Mouse (Mus musculus): ENCODE data around the gene Ank. TPM values are rescaled to one million over a fixed set of nuclear protein-coding genes. Genes with fewer than 3 reads are reported as not detected.
A peak's percentile ranks its signal among the peaks of the same experiment; 100 is the strongest.

Gene Ank
- total and polyA plus RNA-seq, 3 experiments = 176 to 225 (median 196) TPM

DNA sequence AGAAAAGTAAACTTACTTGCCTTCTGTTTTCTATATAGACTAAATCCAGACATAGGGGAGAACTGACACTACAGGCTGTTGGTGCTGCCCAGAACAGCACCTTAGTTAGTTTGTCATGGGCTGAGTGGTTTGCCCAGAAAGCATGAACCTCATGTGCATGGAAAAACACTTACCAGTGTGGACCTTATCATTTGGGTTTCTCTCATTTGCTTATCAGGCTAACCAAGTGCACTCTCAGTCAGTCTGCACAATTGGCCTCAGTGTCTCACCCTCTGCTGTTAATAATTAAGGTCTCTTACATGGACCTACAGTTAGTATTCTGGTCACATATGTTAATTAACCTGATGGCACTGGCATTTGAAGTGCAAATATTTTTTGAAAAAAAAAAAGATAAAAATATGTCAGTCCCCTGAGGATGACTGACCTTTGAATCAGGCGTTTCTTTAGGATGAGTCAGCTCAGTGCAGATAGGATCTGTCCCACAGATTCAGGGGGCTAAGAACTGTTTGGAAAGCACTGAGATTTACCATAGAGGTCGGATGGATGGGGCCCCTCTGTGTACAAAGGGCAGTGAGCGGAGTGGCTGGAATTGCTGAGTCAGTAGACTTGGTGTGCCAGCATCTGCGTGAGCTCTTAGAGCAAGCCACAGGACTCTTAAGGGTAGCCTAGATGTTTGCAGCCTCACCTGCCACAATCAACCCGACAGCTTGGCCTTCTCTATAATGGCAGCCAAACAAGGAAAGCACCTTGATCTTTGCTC, 39.8 kb downstream of the Ank start:
- Histone ChIP-seq H3K36me3 (ENCODE audit: control insufficient read depth, insufficient read depth, low read length) (peaks cover 14% of the 10 kb centered on the region), H3K4me1 (ENCODE audit: control insufficient read depth, insufficient read depth, low read length) (peaks cover 20% of the 10 kb centered on the region), H3K27me3 (ENCODE audit: control insufficient read depth, insufficient read depth, low read length) (no peaks in the 10 kb centered on the region), H3K27ac (peak overlapping the region; percentile 81), H3K9ac (ENCODE audit: low read depth, low read length) (no peak overlapping the region), H3K79me2 (replicated peaks; ENCODE audit: control insufficient read depth, insufficient read depth, low read length) (peaks cover 2% of the 10 kb centered on the region; the same call in 1 of the 2 replicates), H3K4me3 (no peak overlapping the region)
- WGBS = 41% methylated on average over 5 of the region's 5 CpGs
- DNase-seq = no peak
- no peak for TF ChIP-seq POLR2A (IDR thresholded peaks at IDR 0.05; ENCODE audit: insufficient read depth, low read depth, low read length)
- TF ChIP-seq CTCF (IDR thresholded peaks at IDR 0.05) = no peak
- TF ChIP-seq EP300 (IDR thresholded peaks at IDR 0.05; ENCODE audit: insufficient read depth, low read depth, low read length) = no peak
- intact Hi-C loops (cut with DNase I) = no loop called here

DNA sequence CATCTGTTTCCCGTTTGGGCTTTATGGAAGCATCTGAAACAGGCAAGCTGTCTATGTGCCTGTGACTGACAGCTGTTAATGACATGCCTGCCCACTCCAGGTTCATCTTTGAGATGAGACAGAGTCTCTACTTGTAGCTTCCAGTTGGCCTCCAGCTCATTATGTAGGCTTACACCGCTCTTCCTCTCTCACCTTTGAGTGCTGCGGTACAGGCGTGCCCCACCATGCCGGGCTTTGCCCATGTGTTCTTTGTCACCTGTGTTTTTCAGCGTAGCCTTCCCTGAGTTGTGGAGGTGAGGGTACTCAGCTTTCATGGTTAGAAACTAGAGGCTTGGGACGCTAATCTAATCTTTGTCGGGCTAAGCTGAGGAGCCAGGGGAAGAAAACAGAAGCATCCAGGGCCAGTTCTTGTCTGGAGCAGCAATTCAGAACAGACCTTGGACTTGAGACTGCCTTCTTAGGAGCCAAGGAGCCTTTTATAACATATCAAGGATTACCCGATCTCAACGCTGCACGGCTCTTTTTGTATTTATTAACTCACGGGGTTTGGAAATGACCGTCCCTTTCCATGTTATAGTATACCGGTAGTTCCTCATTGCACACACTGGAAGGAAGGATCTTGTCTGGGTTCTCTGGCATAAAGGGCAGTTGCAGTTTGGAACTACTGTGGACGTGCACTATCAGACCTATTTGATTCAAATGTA, 40.6 kb downstream of the Ank start:
- H3K27me3 ChIP-seq (ENCODE audit: control insufficient read depth, insufficient read depth, low read length) = no peaks in the 10 kb centered on the region
- H3K4me1 ChIP-seq (ENCODE audit: control insufficient read depth, insufficient read depth, low read length) = peaks cover 20% of the 10 kb centered on the region
- peaks cover 14% of the 10 kb centered on the region for H3K36me3 ChIP-seq (ENCODE audit: control insufficient read depth, insufficient read depth, low read length)
- no peak overlapping the region for H3K9ac ChIP-seq (ENCODE audit: low read depth, low read length)
- TF ChIP-seq EP300 (IDR thresholded peaks at IDR 0.05; ENCODE audit: insufficient read depth, low read depth, low read length) = no peak
- TF ChIP-seq POLR2A (IDR thresholded peaks at IDR 0.05; ENCODE audit: insufficient read depth, low read depth, low read length) = no peak
- no peak for TF ChIP-seq CTCF (IDR thresholded peaks at IDR 0.05)
- WGBS = 68% methylated on average over 15 of the region's 15 CpGs
- DNase-seq = no peak
- H3K79me2 ChIP-seq (replicated peaks; ENCODE audit: control insufficient read depth, insufficient read depth, low read length) = peaks cover 2% of the 10 kb centered on the region; the same call in 1 of the 2 replicates
- H3K4me3 ChIP-seq = no peak overlapping the region
- intact Hi-C loops (cut with DNase I) = no loop called here
- H3K27ac ChIP-seq = peak overlapping the region; percentile 81

DNA sequence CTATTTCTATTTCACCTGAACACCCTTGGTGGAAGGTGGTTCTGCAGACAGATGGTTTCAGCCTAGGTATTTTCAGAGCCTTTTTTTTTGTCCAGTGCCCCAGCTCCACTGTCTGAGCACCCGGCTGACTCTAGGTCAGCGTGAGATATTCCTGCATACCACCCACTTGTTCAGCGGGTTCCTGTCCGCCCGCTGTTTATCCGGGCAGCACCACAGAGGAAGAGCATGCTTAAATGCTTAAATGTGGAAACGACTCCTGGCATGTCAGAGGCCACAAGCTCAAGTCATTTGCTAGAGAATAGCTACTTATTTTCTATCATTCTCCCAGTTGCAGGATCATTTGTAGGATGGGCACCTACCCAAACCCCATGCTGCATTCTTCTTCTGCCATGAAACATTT, 41.7 kb downstream of the Ank start:
- H3K4me3 ChIP-seq = no peak overlapping the region

DNA sequence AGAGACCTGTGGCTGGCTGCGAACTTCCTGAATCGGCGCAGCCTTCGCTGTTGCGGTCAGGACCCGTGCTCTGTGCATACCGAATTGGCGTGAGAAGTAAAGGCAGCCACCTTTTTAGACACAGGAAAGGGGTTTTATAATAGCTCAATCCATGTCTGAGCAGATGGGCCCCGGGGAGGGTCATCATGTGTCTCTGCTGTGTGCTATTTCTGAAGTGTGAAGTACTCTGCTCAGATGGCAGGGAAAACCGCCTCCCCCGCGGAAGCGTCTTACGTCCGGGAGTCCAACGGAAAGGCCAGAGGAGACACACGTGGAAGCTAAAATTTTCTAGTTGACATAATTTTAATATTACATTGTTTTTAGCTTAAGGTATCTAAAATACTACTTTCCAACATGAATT, 42.5 kb downstream of the Ank start:
- Histone ChIP-seq H3K27me3 (ENCODE audit: control insufficient read depth, insufficient read depth, low read length) (no peaks in the 10 kb centered on the region), H3K36me3 (ENCODE audit: control insufficient read depth, insufficient read depth, low read length) (peaks cover 14% of the 10 kb centered on the region), H3K9ac (ENCODE audit: low read depth, low read length) (no peak overlapping the region; the same call in 1 of the 2 replicates), H3K27ac (peak overlapping the region; percentile 81), H3K4me1 (ENCODE audit: control insufficient read depth, insufficient read depth, low read length) (peaks cover 10% of the 10 kb centered on the region; the same call in 1 of the 2 replicates), H3K4me3 (no peak overlapping the region), H3K79me2 (replicated peaks; ENCODE audit: control insufficient read depth, insufficient read depth, low read length) (0 out of 2 replicates have a peak, but pooled peaks cover 2% of the 10 kb centered on the region)
- TF ChIP-seq POLR2A (IDR thresholded peaks at IDR 0.05; ENCODE audit: insufficient read depth, low read depth, low read length) (no peak), CTCF (IDR thresholded peaks at IDR 0.05) (no peak), EP300 (IDR thresholded peaks at IDR 0.05; ENCODE audit: insufficient read depth, low read depth, low read length) (0 out of 2 replicates have a peak, but pooled peaks have one; percentile 36)
- intact Hi-C loops (cut with DNase I) = no loop called here
- 67% methylated on average over 17 of the region's 17 CpGs for WGBS
- DNase-seq = peak in 1 of 2 experiments; percentile 43

More for the DNA sequence above, 41.7 kb downstream of the Ank start:
- H3K79me2 ChIP-seq (replicated peaks; ENCODE audit: control insufficient read depth, insufficient read depth, low read length) = 0 out of 2 replicates have a peak, but pooled peaks cover 2% of the 10 kb centered on the region
- peaks cover 17% of the 10 kb centered on the region for H3K4me1 ChIP-seq (ENCODE audit: control insufficient read depth, insufficient read depth, low read length)
- no peaks in the 10 kb centered on the region for H3K27me3 ChIP-seq (ENCODE audit: control insufficient read depth, insufficient read depth, low read length)
- peaks cover 14% of the 10 kb centered on the region for H3K36me3 ChIP-seq (ENCODE audit: control insufficient read depth, insufficient read depth, low read length)
- H3K9ac ChIP-seq (ENCODE audit: low read depth, low read length) = no peak overlapping the region
- intact Hi-C loops (cut with DNase I) = no loop called here
- no peak for DNase-seq
- TF ChIP-seq POLR2A (IDR thresholded peaks at IDR 0.05; ENCODE audit: insufficient read depth, low read depth, low read length) (no peak), EP300 (IDR thresholded peaks at IDR 0.05; ENCODE audit: insufficient read depth, low read depth, low read length) (no peak), CTCF (IDR thresholded peaks at IDR 0.05) (no peak)
- peak overlapping the region; percentile 81 for H3K27ac ChIP-seq
- WGBS = 51% methylated on average over 7 of the region's 7 CpGs

DNA sequence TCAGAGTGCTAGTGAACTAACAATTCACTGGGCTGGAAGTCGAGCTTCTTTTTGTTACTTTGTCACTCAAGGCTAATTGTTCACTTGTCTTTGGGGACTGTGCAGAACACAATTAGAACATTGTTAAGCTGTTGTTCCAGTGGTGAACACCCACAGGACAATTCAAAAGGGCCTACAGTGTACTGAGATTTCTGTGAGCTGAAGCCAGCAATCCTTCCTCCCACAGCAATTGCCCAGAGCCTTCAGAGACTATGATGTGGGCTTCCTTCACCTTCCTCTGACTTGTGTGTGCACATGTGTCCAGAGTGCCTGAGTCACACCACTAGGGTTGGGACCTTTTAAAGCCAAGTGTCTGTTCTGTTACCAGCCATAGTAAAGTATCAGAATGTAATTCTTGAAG, 50.5 kb downstream of the Ank start:
- Histone ChIP-seq H3K9ac (ENCODE audit: low read depth, low read length) (no peak overlapping the region), H3K27ac (no peak overlapping the region), H3K79me2 (replicated peaks; ENCODE audit: control insufficient read depth, insufficient read depth, low read length) (no peaks in the 10 kb centered on the region), H3K4me3 (no peak overlapping the region), H3K4me1 (ENCODE audit: control insufficient read depth, insufficient read depth, low read length) (peaks cover 10% of the 10 kb centered on the region), H3K36me3 (ENCODE audit: control insufficient read depth, insufficient read depth, low read length) (no peaks in the 10 kb centered on the region; the same call in 1 of the 2 replicates), H3K27me3 (ENCODE audit: control insufficient read depth, insufficient read depth, low read length) (no peaks in the 10 kb centered on the region)
- no peak for DNase-seq
- intact Hi-C loops (cut with DNase I) = no loop called here
- TF ChIP-seq EP300 (IDR thresholded peaks at IDR 0.05; ENCODE audit: insufficient read depth, low read depth, low read length) (no peak), CTCF (IDR thresholded peaks at IDR 0.05) (no peak), POLR2A (IDR thresholded peaks at IDR 0.05; ENCODE audit: insufficient read depth, low read depth, low read length) (no peak)
- 38% methylated on average over 1 of the region's 1 CpGs for WGBS
